Mouse (Mus musculus) left cerebral cortex, postnatal 36 days (tissue): Measurements from ENCODE around the gene Fam32a. TPM values are rescaled to one million over a fixed set of nuclear protein-coding genes. Genes with fewer than 3 reads are reported as not detected.

Experiments
- DNase-seq, 2 experiments: peaks; one replicate each; pipeline ENCODE4 v3.0.0; 2021 to 2022; ENCODE audit warnings: low spot score in 2 of 2, mixed read lengths in 1 of 2
- intact Hi-C: fragments of 180-260 bp; cut with DNase I; formaldehyde crosslinking; loops from one replicate; pipeline ENCODE4 v1.15.1; 2025
- total RNA-seq, 2 experiments: library from RNA; stranded (reverse); gene quantifications; 2 replicates each; pipeline ENCODE4 v1.2.3; 2021

Fam32a gene
- total RNA-seq, 2 experiments from 2014 or later: 57.2 to 59.3 TPM

DNA sequence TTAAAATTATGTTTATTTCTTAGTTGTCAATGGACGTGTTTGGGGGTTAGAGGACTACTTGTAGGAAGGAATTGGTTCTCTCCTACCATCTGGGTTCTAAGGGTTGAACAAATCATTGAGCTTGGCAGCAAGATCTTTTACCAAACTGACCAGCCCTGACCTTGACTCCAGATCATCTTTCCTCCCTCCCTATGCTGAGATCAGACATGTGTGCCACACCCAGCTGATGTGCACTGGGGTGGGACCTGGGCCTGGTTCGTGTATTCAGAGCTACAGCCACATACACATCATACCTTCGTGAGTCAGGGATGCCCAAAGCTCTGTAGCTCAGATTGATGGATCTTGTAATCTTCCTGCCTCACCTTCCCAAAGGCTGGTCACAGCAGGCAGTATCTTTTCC, 52.2 kb downstream of the Fam32a start:
- DNase-seq: no peak
- intact Hi-C loops: loop anchor here (5.0 kb wide), 1 partner anchor 46 kb away; the partner anchor contains the start of gene Klf2

- intact Hi-C loops: loop anchor here (5.0 kb wide), 1 partner anchor 45 kb away; the partner anchor contains the start of gene Klf2
- DNase-seq: peak; percentile 51 to 53
Observed at GRCm38 (mm10) chr8:72272361-72272760, 52.8 kb downstream of the Fam32a start.

DNA sequence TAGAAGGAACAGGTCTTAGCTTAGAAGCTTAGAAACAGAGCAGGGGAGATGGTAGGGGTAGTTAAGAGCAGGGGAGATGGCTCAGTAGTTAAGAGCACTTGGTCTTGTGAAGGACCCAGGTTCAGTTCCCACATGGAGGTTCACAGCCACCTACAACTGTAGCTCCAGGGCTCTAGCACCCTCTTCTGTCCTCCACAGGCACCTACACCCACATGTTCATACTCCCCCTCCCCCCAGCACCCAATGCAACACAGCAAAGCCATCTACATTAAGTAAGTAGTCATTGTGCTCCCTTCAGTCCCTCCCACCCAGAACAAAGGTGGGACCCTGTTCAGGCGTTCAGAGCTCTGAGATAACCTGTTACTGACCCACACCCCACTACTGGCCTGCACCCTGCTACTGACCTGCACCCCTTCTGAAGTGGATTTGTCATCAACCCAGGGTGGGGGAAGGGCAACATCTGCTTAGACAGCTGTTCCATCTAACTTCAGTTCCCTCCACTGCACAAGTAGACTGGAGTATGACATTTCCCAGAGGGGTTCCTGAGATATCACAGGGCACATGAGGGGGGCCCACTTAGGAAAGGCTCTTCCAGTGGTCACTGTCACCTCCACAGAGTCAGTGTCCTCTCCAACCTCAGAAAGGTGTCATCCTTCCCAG, 53.7 kb downstream of the Fam32a start:
- intact Hi-C loops: loop anchor here (5.0 kb wide), 1 partner anchor 44 kb away; the partner anchor contains the start of gene Klf2
- no peak for DNase-seq

DNA sequence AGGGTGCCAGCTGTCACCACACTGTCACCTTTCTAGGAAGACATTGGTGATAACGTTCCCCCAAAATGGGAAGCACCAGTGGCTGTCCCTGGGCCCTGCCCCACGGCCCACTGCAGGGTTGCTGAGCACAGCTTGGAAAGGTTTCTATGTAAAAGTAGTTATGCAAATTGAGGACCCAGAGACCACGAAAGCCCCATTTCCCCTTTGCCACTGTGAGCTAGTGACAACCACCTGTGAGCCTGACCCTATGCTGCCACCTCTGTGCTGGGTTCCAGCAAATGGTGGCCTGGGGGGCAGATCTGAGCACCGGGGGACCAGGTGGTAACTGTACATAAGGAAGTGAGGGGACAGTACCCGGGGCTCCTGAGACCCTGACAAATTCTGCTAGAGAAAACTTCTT, 54.3 kb downstream of the Fam32a start:
- DNase-seq: no peak
- intact Hi-C loops: loop anchor here (5.0 kb wide), 1 partner anchor 43 kb away; the partner anchor contains the start of gene Klf2

Other genes with a start within 250 kb of the Fam32a start
- not detected for gene Cyp4f18, start 210.1 kb upstream of the Fam32a start, total RNA-seq
- not detected for gene Olfr372, start 178.5 kb upstream of the Fam32a start, total RNA-seq
- not detected for gene Olfr373, start 136.6 kb upstream of the Fam32a start, total RNA-seq
- gene Olfr374, start 112.7 kb upstream of the Fam32a start, total RNA-seq: not detected
- 10 to 100 TPM; 24.4 to 28.2 TPM for gene Tpm4, start 84.8 kb upstream of the Fam32a start, total RNA-seq
- gene Rab8a, start 58.5 kb upstream of the Fam32a start, total RNA-seq: 10 to 100 TPM; 35.0 to 47.6 TPM
- not detected for gene Hsh2d, start 30.1 kb upstream of the Fam32a start, total RNA-seq
- not detected for gene Cib3, start 6.9 kb upstream of the Fam32a start, total RNA-seq
- gene Gm11034, start 6.1 kb upstream of the Fam32a start, total RNA-seq: not detected
- 10 to 100 TPM; 75.3 to 84.9 TPM for gene Ap1m1, start 20.3 kb downstream of the Fam32a start, total RNA-seq
- gene Gm10282, start 85.5 kb downstream of the Fam32a start, total RNA-seq: 1 to 10 TPM; 5.2 to 6.4 TPM
- gene Klf2, start 99.3 kb downstream of the Fam32a start, total RNA-seq: 10 to 100 TPM; 13.5 to 22.2 TPM
- gene Eps15l1, start 201.7 kb downstream of the Fam32a start, total RNA-seq: 10 to 100 TPM; 60.0 to 75.6 TPM
- gene Calr3, start 224.1 kb downstream of the Fam32a start, total RNA-seq: under 1 TPM; 0.61 to 0.81 TPM
- 10 to 100 TPM; 10.3 to 15.1 TPM for gene 1700030K09Rik, start 224.2 kb downstream of the Fam32a start, total RNA-seq